Mouse (Mus musculus): ENCODE results near the gene Hid1. TPM values are rescaled to one million over a fixed set of nuclear protein-coding genes. Genes with fewer than 3 reads are reported as not detected.

The Hid1 gene
- polyA plus RNA-seq, 1 experiment from 2014 or later: 1.9 TPM

- Histone ChIP-seq H3K36me3 (ENCODE audit: control insufficient read depth, insufficient read depth) (no peaks in the 10 kb centered on the region), H3K27ac (ENCODE audit: low read length) (no peak overlapping the region), H3K4me1 (ENCODE audit: control insufficient read depth, low read depth, low read length) (peaks cover 7% of the 10 kb centered on the region), H3K4me2 (ENCODE audit: low read depth, low read length) (no peak overlapping the region), H3K27me3 (ENCODE audit: control insufficient read depth, insufficient read depth, low read depth, low read length) (peaks cover 47% of the 10 kb centered on the region), H3K4me3 (ENCODE audit: low read depth, low read length) (no peak overlapping the region), H3K9ac (ENCODE audit: low read depth, low read length) (no peak overlapping the region), H3K9me3 (replicated peaks; ENCODE audit: control insufficient read depth, low read length) (no peaks in the 10 kb centered on the region)
- 49% methylated on average over 8 of the region's 8 CpGs for WGBS (ENCODE audit: insufficient replicate concordance)
- ATAC-seq (ENCODE audit: low read depth): no peak
Observed at GRCm38 (mm10) chr11:115371354-115371753, 3.8 kb upstream of the Hid1 start.

GRCm38 (mm10) chr11:115370368-115370767 is 2.8 kb upstream of the Hid1 start:
- Histone ChIP-seq H3K4me3 (ENCODE audit: low read depth, low read length) (no peak overlapping the region), H3K4me1 (ENCODE audit: control insufficient read depth, low read depth, low read length) (peaks cover 7% of the 10 kb centered on the region), H3K36me3 (ENCODE audit: control insufficient read depth, insufficient read depth) (no peaks in the 10 kb centered on the region), H3K9me3 (replicated peaks; ENCODE audit: control insufficient read depth, low read length) (no peaks in the 10 kb centered on the region), H3K9ac (ENCODE audit: low read depth, low read length) (no peak overlapping the region), H3K27ac (ENCODE audit: low read length) (no peak overlapping the region), H3K4me2 (ENCODE audit: low read depth, low read length) (no peak overlapping the region), H3K27me3 (ENCODE audit: control insufficient read depth, insufficient read depth, low read depth, low read length) (peaks cover 54% of the 10 kb centered on the region)
- no peak for ATAC-seq (ENCODE audit: low read depth)
- WGBS (ENCODE audit: insufficient replicate concordance): 38% methylated on average over 7 of the region's 7 CpGs

GRCm38 (mm10) chr11:115366706-115367394 is 706 bp downstream of the Hid1 start:
- Histone ChIP-seq H3K4me1 (ENCODE audit: control insufficient read depth, low read depth, low read length) (peaks cover 4% of the 10 kb centered on the region), H3K27ac (ENCODE audit: low read length) (no peak overlapping the region), H3K4me2 (ENCODE audit: low read depth, low read length) (peak overlapping the region; percentile 65), H3K4me3 (ENCODE audit: low read depth, low read length) (peak overlapping the region; percentile 47), H3K9me3 (replicated peaks; ENCODE audit: control insufficient read depth, low read length) (no peaks in the 10 kb centered on the region), H3K27me3 (ENCODE audit: control insufficient read depth, insufficient read depth, low read depth, low read length) (peaks cover 37% of the 10 kb centered on the region), H3K36me3 (ENCODE audit: control insufficient read depth, insufficient read depth) (no peaks in the 10 kb centered on the region), H3K9ac (ENCODE audit: low read depth, low read length) (peak overlapping the region; percentile 14; the same call in 1 of the 2 replicates)
- ATAC-seq (ENCODE audit: low read depth): no peak
- 6% methylated on average over 28 of the region's 28 CpGs for WGBS (ENCODE audit: insufficient replicate concordance)

GRCm38 (mm10) chr11:115366039-115366705 is 1.4 kb downstream of the Hid1 start:
- no peaks in the 10 kb centered on the region for H3K36me3 ChIP-seq (ENCODE audit: control insufficient read depth, insufficient read depth)
- H3K4me1 ChIP-seq (ENCODE audit: control insufficient read depth, low read depth, low read length): peaks cover 4% of the 10 kb centered on the region
- no peak overlapping the region for H3K9ac ChIP-seq (ENCODE audit: low read depth, low read length)
- H3K27me3 ChIP-seq (ENCODE audit: control insufficient read depth, insufficient read depth, low read depth, low read length): peaks cover 33% of the 10 kb centered on the region
- no peak for ATAC-seq (ENCODE audit: low read depth)
- no peaks in the 10 kb centered on the region for H3K9me3 ChIP-seq (replicated peaks; ENCODE audit: control insufficient read depth, low read length)
- 18% methylated on average over 7 of the region's 7 CpGs for WGBS (ENCODE audit: insufficient replicate concordance)
- H3K4me3 ChIP-seq (ENCODE audit: low read depth, low read length): no peak overlapping the region
- H3K4me2 ChIP-seq (ENCODE audit: low read depth, low read length): no peak overlapping the region
- no peak overlapping the region for H3K27ac ChIP-seq (ENCODE audit: low read length)

DNA sequence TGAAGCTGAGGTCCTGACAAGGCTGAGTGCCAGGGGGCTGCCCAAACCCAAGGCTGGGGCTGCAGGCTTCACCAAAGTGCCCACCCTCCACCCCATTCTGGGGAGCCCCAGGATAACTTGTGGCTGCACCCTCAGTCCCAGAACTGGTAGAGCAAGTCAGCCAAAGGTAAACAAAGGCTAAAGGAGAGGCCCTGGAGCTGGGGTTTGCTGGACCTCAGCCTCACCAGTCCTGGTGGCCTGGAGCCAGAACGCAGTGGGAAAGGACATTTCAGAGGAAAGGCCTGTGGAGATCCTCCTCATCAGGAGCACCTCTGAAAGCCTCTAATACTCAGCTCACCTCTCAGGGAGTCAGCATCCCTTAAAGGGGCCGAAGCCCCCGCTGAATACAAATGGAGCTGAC is 3.4 kb downstream of the Hid1 start:
- Histone ChIP-seq H3K27me3 (ENCODE audit: control insufficient read depth, insufficient read depth, low read depth, low read length) (peaks cover 31% of the 10 kb centered on the region), H3K4me3 (ENCODE audit: low read depth, low read length) (no peak overlapping the region), H3K4me2 (ENCODE audit: low read depth, low read length) (no peak overlapping the region), H3K9ac (ENCODE audit: low read depth, low read length) (no peak overlapping the region), H3K27ac (ENCODE audit: low read length) (no peak overlapping the region), H3K9me3 (replicated peaks; ENCODE audit: control insufficient read depth, low read length) (no peaks in the 10 kb centered on the region), H3K36me3 (ENCODE audit: control insufficient read depth, insufficient read depth) (no peaks in the 10 kb centered on the region), H3K4me1 (ENCODE audit: control insufficient read depth, low read depth, low read length) (peaks cover 4% of the 10 kb centered on the region)
- no peak for ATAC-seq (ENCODE audit: low read depth)
- WGBS (ENCODE audit: insufficient replicate concordance): 77% methylated on average over 3 of the region's 3 CpGs

GRCm38 (mm10) chr11:115359726-115360125 is 7.8 kb downstream of the Hid1 start:
- Histone ChIP-seq H3K27me3 (ENCODE audit: control insufficient read depth, insufficient read depth, low read depth, low read length) (no peaks in the 10 kb centered on the region), H3K36me3 (ENCODE audit: control insufficient read depth, insufficient read depth) (no peaks in the 10 kb centered on the region), H3K4me2 (ENCODE audit: low read depth, low read length) (no peak overlapping the region), H3K4me3 (ENCODE audit: low read depth, low read length) (no peak overlapping the region), H3K9ac (ENCODE audit: low read depth, low read length) (no peak overlapping the region), H3K9me3 (replicated peaks; ENCODE audit: control insufficient read depth, low read length) (no peaks in the 10 kb centered on the region), H3K27ac (ENCODE audit: low read length) (no peak overlapping the region), H3K4me1 (ENCODE audit: control insufficient read depth, low read depth, low read length) (no peaks in the 10 kb centered on the region)
- ATAC-seq (ENCODE audit: low read depth): no peak
- WGBS (ENCODE audit: insufficient replicate concordance): 49% methylated on average over 6 of the region's 6 CpGs

GRCm38 (mm10) chr11:115359293-115359692 is 8.3 kb downstream of the Hid1 start:
- no peak overlapping the region for H3K27ac ChIP-seq (ENCODE audit: low read length)
- H3K27me3 ChIP-seq (ENCODE audit: control insufficient read depth, insufficient read depth, low read depth, low read length): no peaks in the 10 kb centered on the region
- no peaks in the 10 kb centered on the region for H3K36me3 ChIP-seq (ENCODE audit: control insufficient read depth, insufficient read depth)
- no peaks in the 10 kb centered on the region for H3K9me3 ChIP-seq (replicated peaks; ENCODE audit: control insufficient read depth, low read length)
- H3K4me1 ChIP-seq (ENCODE audit: control insufficient read depth, low read depth, low read length): no peaks in the 10 kb centered on the region
- H3K4me3 ChIP-seq (ENCODE audit: low read depth, low read length): no peak overlapping the region
- 40% methylated on average over 3 of the region's 3 CpGs for WGBS (ENCODE audit: insufficient replicate concordance)
- no peak for ATAC-seq (ENCODE audit: low read depth)
- H3K4me2 ChIP-seq (ENCODE audit: low read depth, low read length): no peak overlapping the region
- no peak overlapping the region for H3K9ac ChIP-seq (ENCODE audit: low read depth, low read length)

GRCm38 (mm10) chr11:115358468-115358867 is 9.1 kb downstream of the Hid1 start:
- Histone ChIP-seq H3K9ac (ENCODE audit: low read depth, low read length) (no peak overlapping the region), H3K27ac (ENCODE audit: low read length) (no peak overlapping the region), H3K4me3 (ENCODE audit: low read depth, low read length) (no peak overlapping the region), H3K4me1 (ENCODE audit: control insufficient read depth, low read depth, low read length) (no peaks in the 10 kb centered on the region), H3K36me3 (ENCODE audit: control insufficient read depth, insufficient read depth) (no peaks in the 10 kb centered on the region), H3K27me3 (ENCODE audit: control insufficient read depth, insufficient read depth, low read depth, low read length) (no peaks in the 10 kb centered on the region), H3K4me2 (ENCODE audit: low read depth, low read length) (no peak overlapping the region), H3K9me3 (replicated peaks; ENCODE audit: control insufficient read depth, low read length) (no peaks in the 10 kb centered on the region)
- no peak for ATAC-seq (ENCODE audit: low read depth)
- 13% methylated on average over 5 of the region's 5 CpGs for WGBS (ENCODE audit: insufficient replicate concordance)

- WGBS (ENCODE audit: insufficient replicate concordance): 6% methylated on average over 8 of the region's 8 CpGs
- H3K4me2 ChIP-seq (ENCODE audit: low read depth, low read length): no peak overlapping the region
- H3K9me3 ChIP-seq (replicated peaks; ENCODE audit: control insufficient read depth, low read length): no peaks in the 10 kb centered on the region
- H3K9ac ChIP-seq (ENCODE audit: low read depth, low read length): no peak overlapping the region
- H3K27me3 ChIP-seq (ENCODE audit: control insufficient read depth, insufficient read depth, low read depth, low read length): no peaks in the 10 kb centered on the region; the same call in 1 of the 2 replicates
- no peak overlapping the region for H3K27ac ChIP-seq (ENCODE audit: low read length)
- no peak for ATAC-seq (ENCODE audit: low read depth)
- H3K4me1 ChIP-seq (ENCODE audit: control insufficient read depth, low read depth, low read length): no peaks in the 10 kb centered on the region
- no peak overlapping the region for H3K4me3 ChIP-seq (ENCODE audit: low read depth, low read length)
- no peaks in the 10 kb centered on the region for H3K36me3 ChIP-seq (ENCODE audit: control insufficient read depth, insufficient read depth)
Observed at GRCm38 (mm10) chr11:115354183-115354582, 13.4 kb downstream of the Hid1 start.
